Mouse (Mus musculus) kidney, embryonic 16.5 days (tissue): ENCODE data around the gene Slc39a10. TPM values are rescaled to one million over a fixed set of nuclear protein-coding genes. Genes with fewer than 3 reads are reported as not detected.

Experiments
- ATAC-seq: fragments of 200-750 bp; cut with Nextera tagmentation; 2 replicates; pipeline ENCODE4 v1.8.0; 2017; ENCODE audit warnings: moderate TSS enrichment; ENCODE audit not compliant: low FRiP score, low TSS enrichment
- H3K27ac ChIP-seq: fragments of 300-500 bp; sonication (generic); 2 replicates; pipeline ENCODE4 v1.5.1; 2014; ENCODE audit warnings: low read length
- H3K27me3 ChIP-seq: fragments of 300-500 bp; sonication (generic); 2 replicates; pipeline ENCODE4 v1.6.1; 2014; ENCODE audit warnings: low read length, control low read depth, mixed read lengths; ENCODE audit not compliant: insufficient read depth
- H3K36me3 ChIP-seq: fragments of 300-500 bp; sonication (generic); 2 replicates; pipeline ENCODE4 v1.6.1; 2014; ENCODE audit warnings: low read length, control low read depth, mixed read lengths; ENCODE audit not compliant: insufficient read depth
- H3K4me1 ChIP-seq: fragments of 300-500 bp; sonication (generic); 2 replicates; pipeline ENCODE4 v1.6.1; 2014; ENCODE audit warnings: low read length, control low read depth, mixed read lengths; ENCODE audit not compliant: insufficient read depth
- H3K4me2 ChIP-seq: fragments of 300-500 bp; sonication (generic); replicated peaks from 2 replicates; pipeline ENCODE4 v1.6.1; 2014; ENCODE audit warnings: low read depth, low read length
- H3K4me3 ChIP-seq: fragments of 300-500 bp; sonication (generic); 2 replicates; pipeline ENCODE4 v1.5.1; 2014; ENCODE audit warnings: mild to moderate bottlenecking, low read length
- H3K9ac ChIP-seq: fragments of 300-500 bp; sonication (generic); replicated peaks from 2 replicates; pipeline ENCODE4 v1.6.1; 2014; ENCODE audit warnings: low read length
- H3K9me3 ChIP-seq: fragments of 300-500 bp; sonication (generic); 2 replicates; pipeline ENCODE4 v1.6.1; 2016; ENCODE audit warnings: low read length, control low read depth
- WGBS: fragments of 180-500 bp; shearing (Covaris S2); extraction: QIAGEN DNeasy Blood & Tissue Kit; methylation state at CpG from one replicate; pipeline ENCODE4 v1.1.7; 2014; 5-methylcytosine and 5-hydroxymethylcytosine counted together
- polyA plus RNA-seq: library from polyadenylated mRNA; unstranded; fragments of >200 nt; fragmentation: Nextera tagmentation; extraction: Ambion mirVana; gene quantifications from 2 replicates; pipeline ENCODE4 v1.2.1, GENCODE M21; 2015

Gene Slc39a10
- polyA plus RNA-seq, 1 experiment from 2014 or later, result 39.6 TPM

DNA sequence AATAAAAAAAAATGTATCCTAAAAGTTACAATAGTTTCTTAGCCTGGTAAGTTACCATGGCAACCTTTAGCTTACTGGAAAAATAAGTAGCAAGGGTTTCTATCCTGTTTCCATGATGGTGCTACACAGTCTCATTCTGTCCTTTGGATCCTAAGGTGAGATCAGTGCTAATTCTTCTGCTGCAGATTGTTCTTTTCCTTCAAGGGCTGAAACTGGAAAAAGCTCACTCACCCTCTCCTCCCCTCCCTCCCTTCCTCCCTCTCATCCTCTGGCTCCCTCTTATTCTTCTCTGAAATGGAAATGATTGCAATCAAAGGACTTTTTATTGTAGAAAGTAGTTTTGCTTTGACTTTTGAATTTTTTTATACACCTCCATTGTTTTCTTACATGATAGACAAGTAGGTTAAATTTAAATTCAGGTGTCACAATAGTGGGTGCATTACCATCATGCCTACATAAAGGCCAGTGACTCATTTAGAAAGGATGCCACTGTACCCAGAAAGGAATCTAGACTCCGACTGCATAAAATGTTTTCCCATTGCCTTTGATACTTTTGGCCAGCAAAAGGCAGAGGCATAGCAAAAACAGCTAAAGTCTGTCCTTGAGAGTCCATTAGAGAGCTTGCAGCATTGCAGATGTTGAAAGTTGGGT, 20.0 kb upstream of the Slc39a10 start:
- WGBS, result 80% methylated on average over 1 of the region's 1 CpGs
- no peak overlapping the region for H3K27ac ChIP-seq
- no peak for ATAC-seq
- no peak overlapping the region for H3K4me3 ChIP-seq
- no peaks in the 10 kb centered on the region for H3K4me1 ChIP-seq
- no peaks in the 10 kb centered on the region for H3K36me3 ChIP-seq
- H3K9ac ChIP-seq, result no peak overlapping the region
- no peak overlapping the region for H3K4me2 ChIP-seq
- H3K9me3 ChIP-seq, result peaks cover 4% of the 10 kb centered on the region; the same call in 1 of the 2 replicates
- no peaks in the 10 kb centered on the region for H3K27me3 ChIP-seq

DNA sequence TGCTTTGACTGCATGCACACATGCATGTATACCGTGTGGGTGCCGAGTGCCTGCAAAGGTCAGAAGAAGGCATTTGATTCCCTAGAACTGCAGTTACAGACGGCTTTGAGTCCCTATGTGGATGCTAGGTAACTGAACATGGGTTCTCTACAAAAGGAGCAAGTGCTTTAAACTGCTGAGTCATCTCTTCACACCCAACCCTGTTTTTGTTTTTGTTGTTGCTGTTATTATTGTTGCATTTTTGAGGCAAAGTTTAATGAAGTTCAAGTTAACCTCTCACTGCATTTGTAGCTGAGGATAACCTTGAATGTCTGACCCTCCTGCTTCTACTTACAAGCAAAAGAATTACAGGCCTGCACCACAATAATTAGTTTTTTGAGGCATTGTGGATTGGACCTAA, 17.5 kb upstream of the Slc39a10 start:
- Histone ChIP-seq H3K27ac (no peak overlapping the region), H3K4me1 (no peaks in the 10 kb centered on the region), H3K27me3 (no peaks in the 10 kb centered on the region), H3K4me2 (no peak overlapping the region), H3K4me3 (no peak overlapping the region), H3K36me3 (no peaks in the 10 kb centered on the region), H3K9ac (no peak overlapping the region), H3K9me3 (peaks cover 4% of the 10 kb centered on the region; the same call in 1 of the 2 replicates)
- 86% methylated on average over 3 of the region's 3 CpGs for WGBS
- no peak for ATAC-seq

DNA sequence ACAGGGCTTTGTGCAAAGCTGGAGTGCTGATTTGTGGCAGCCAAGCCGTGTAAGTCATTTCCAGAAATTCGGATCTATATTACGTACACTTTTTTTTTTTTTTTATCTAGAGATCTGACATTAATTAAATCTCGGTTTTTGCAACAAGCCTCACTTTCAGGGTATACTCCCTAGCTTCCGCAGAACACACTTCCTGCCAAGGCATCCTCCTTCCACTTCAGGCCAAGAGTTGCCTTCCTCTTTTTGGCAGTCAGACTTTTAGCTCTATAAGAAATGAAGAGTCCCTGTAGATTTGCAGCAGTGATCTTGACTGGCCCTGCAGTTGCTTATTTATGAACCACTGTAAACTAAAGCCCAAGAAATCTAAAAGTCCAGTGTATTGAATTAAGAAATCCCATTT, 13.1 kb upstream of the Slc39a10 start:
- H3K9me3 ChIP-seq, result no peaks in the 10 kb centered on the region; the same call in 1 of the 2 replicates
- no peak for ATAC-seq
- H3K4me3 ChIP-seq, result no peak overlapping the region
- H3K27me3 ChIP-seq, result no peaks in the 10 kb centered on the region
- H3K27ac ChIP-seq, result no peak overlapping the region
- H3K4me1 ChIP-seq, result no peaks in the 10 kb centered on the region
- no peak overlapping the region for H3K9ac ChIP-seq
- H3K36me3 ChIP-seq, result no peaks in the 10 kb centered on the region
- no peak overlapping the region for H3K4me2 ChIP-seq
- WGBS, result 59% methylated on average over 5 of the region's 5 CpGs

DNA sequence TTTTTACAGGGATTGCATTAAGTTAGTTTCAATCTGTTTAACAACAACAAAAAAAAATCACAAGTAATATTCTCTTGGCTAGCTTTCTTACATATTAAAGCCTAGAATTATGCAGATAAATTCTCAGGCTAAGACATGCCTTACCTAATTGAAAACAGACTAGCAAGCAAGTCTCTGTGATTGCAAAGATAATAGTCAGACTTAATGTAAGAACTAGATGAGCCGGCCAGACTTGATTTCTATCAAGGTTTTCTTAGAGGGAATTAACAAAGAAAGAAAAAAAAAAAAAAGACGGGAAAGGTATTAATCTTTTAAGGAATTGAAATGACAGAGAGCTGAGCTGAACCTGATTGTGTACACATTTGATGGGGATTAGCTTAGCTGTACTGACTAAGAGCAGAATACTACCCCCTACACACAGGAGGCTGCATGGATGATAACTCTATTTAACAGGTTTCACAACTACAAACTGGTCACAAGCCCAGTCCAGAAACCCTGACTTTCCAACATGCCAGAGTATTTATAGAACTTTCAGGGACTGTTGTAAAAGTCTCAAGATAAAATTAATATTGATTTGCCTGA, 9.5 kb upstream of the Slc39a10 start:
- WGBS, result 68% methylated on average over 2 of the region's 2 CpGs
- Histone ChIP-seq H3K9me3 (no peaks in the 10 kb centered on the region; the same call in 1 of the 2 replicates), H3K9ac (no peak overlapping the region), H3K4me1 (no peaks in the 10 kb centered on the region), H3K4me2 (no peak overlapping the region), H3K4me3 (no peak overlapping the region), H3K36me3 (no peaks in the 10 kb centered on the region), H3K27ac (no peak overlapping the region), H3K27me3 (no peaks in the 10 kb centered on the region)
- no peak for ATAC-seq

DNA sequence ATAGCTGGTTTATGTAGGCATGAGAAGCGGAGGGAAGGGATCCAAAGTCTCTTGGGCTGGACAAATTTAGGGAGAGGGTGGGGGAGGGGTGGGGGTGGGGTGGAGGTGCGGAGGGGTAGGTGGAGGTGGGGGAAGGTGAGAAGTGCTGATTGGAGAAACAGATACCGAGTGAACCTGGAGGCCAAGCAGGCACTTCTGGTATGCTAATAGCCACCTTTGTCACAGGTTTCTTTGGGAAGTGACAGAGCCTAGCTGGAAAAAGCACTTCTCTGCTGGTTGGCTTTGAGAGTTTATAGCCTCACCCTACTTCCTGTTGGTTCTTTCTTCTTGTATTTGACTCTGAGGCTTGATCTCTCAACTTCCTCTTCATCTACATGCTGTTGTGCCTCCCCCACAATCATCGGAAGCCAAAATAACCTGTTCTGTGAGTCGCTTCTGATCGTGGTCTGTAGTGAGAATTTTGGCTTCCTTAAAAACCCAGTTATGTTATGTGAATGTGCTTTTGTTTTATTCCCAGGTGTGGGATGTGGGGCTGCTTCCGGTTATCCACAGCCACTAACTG, 1.7 kb upstream of the Slc39a10 start:
- Histone ChIP-seq H3K4me3 (no peak overlapping the region), H3K27ac (no peak overlapping the region), H3K4me2 (no peak overlapping the region; the same call in 1 of the 2 replicates), H3K9ac (no peak overlapping the region), H3K27me3 (no peaks in the 10 kb centered on the region), H3K4me1 (peaks cover 7% of the 10 kb centered on the region; the same call in 1 of the 2 replicates), H3K36me3 (no peaks in the 10 kb centered on the region), H3K9me3 (no peaks in the 10 kb centered on the region)
- WGBS, result 15% methylated on average over 7 of the region's 7 CpGs
- 0 out of 2 replicates have a peak, but pooled peaks have one; percentile 23 for ATAC-seq

DNA sequence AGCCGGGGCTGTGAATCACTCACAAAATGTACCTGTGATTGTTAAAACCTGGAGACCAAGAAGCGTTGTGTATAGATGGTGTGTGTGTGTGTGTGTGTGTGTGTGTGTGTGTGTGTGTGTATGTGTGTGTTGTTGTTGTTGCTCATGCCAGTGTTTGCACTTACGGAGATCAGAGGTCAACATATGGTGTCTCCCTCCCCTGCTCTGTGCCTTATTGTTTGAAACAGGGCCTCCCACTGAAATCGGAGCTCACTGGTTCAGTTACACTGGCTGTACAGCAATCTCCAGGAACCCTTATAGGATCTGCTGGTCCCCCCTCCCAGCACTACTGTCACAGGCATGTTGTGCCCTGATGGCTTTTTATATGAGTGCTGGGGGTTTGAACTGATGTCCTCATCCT, 3.9 kb downstream of the Slc39a10 start:
- WGBS, result 22% methylated on average over 4 of the region's 4 CpGs
- Histone ChIP-seq H3K27me3 (no peaks in the 10 kb centered on the region), H3K36me3 (no peaks in the 10 kb centered on the region), H3K4me1 (0 out of 2 replicates have a peak, but pooled peaks cover 3% of the 10 kb centered on the region), H3K9ac (no peak overlapping the region), H3K4me2 (no peak overlapping the region), H3K4me3 (no peak overlapping the region), H3K27ac (no peak overlapping the region), H3K9me3 (no peaks in the 10 kb centered on the region)
- no peak for ATAC-seq

DNA sequence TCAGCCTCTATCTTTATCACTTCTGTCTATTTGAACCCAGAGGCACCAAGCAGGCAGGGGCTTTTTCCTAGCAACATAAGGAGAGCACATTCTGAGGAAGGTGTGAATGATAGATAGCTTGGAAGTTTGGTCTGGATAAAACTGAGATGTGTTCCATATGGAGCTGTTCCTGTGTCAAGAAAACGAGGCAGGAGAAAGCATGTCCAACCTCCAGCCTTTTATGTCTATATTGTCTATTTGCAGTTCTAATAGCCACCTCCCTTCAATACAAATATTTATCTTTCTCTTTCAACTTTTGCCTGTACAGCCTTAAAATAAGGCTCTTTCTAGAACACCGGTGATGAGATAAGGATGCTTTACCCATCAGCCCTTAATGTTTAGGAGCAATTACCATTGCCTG, 4.3 kb downstream of the Slc39a10 start:
- WGBS, result 15% methylated on average over 2 of the region's 2 CpGs
- Histone ChIP-seq H3K4me2 (no peak overlapping the region), H3K36me3 (no peaks in the 10 kb centered on the region), H3K4me1 (0 out of 2 replicates have a peak, but pooled peaks cover 3% of the 10 kb centered on the region), H3K9me3 (no peaks in the 10 kb centered on the region), H3K27ac (no peak overlapping the region), H3K9ac (no peak overlapping the region), H3K4me3 (no peak overlapping the region), H3K27me3 (no peaks in the 10 kb centered on the region)
- ATAC-seq, result no peak

DNA sequence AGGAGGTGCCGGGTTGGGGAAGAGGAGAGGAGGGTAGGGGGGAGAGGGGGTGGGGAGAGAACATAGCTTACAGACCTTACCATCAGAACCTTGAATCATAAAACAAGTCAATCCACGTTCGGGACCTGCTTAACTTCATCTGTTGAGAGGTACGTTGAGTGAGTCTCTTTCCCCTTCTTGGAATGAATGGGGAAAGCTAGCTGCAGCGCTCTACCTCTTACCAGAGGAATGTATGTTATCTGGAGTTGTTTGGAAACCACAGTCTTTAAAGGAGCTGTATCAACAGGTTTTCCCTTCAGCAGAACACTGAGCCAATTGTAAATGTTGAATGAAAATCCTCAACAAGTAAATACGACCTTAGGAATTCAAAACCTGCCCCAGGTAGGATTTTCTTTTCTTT, 4.7 kb downstream of the Slc39a10 start:
- Histone ChIP-seq H3K4me2 (no peak overlapping the region), H3K27me3 (no peaks in the 10 kb centered on the region), H3K9me3 (no peaks in the 10 kb centered on the region), H3K4me3 (no peak overlapping the region), H3K36me3 (no peaks in the 10 kb centered on the region), H3K4me1 (0 out of 2 replicates have a peak, but pooled peaks cover 3% of the 10 kb centered on the region), H3K27ac (no peak overlapping the region), H3K9ac (no peak overlapping the region)
- no peak for ATAC-seq
- 26% methylated on average over 6 of the region's 6 CpGs for WGBS

DNA sequence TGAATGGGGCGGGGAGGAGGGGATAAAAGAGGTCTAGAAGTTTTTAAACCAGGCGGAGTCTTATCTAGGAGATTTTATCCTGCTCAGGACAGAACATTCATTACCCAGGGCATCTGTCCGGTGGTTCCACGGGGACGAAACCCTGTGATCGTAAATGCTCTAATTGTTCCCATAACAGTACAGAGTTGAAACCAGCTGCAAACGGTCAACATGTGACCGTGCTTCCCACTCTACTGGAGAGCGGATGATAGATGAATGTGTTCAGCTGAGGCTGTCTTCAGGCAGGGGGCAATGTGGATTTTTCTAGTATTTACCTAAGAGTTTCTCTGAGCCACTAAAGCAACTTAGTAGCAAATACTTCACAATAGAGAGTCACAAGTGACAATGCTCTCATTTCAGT, 6.6 kb downstream of the Slc39a10 start:
- 0 out of 2 replicates have a peak, but pooled peaks cover 3% of the 10 kb centered on the region for H3K4me1 ChIP-seq
- H3K4me2 ChIP-seq, result no peak overlapping the region
- H3K36me3 ChIP-seq, result no peaks in the 10 kb centered on the region
- H3K27ac ChIP-seq, result no peak overlapping the region
- ATAC-seq, result 0 out of 2 replicates have a peak, but pooled peaks have one; percentile 51
- no peak overlapping the region for H3K4me3 ChIP-seq
- WGBS, result 24% methylated on average over 9 of the region's 9 CpGs
- no peak overlapping the region for H3K9ac ChIP-seq
- no peaks in the 10 kb centered on the region for H3K27me3 ChIP-seq
- no peaks in the 10 kb centered on the region for H3K9me3 ChIP-seq

DNA sequence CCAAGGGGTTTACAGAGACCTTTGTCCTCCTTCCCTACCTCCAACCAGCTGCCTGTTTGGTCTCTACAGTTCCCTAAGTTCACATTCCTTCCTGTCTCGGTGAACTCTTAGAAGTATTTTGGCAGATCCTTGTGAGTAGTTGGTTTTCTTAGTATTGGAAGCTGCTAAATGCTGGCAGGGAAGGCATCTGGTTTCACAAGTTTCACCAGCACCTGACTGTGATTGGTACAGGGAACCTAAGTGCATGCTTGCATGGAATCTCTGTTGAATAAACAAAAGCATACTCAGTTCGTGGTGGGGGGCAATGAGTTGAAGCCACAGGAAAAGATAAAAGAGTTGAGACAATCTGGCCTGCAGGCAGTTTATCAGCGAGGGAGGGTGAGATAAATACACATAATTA, 7.4 kb downstream of the Slc39a10 start:
- H3K4me2 ChIP-seq, result no peak overlapping the region
- no peak overlapping the region for H3K4me3 ChIP-seq
- H3K36me3 ChIP-seq, result no peaks in the 10 kb centered on the region
- 5% methylated on average over 3 of the region's 3 CpGs for WGBS
- no peaks in the 10 kb centered on the region for H3K9me3 ChIP-seq
- no peak overlapping the region for H3K27ac ChIP-seq
- ATAC-seq, result no peak
- no peak overlapping the region for H3K9ac ChIP-seq
- H3K4me1 ChIP-seq, result 0 out of 2 replicates have a peak, but pooled peaks cover 3% of the 10 kb centered on the region
- no peaks in the 10 kb centered on the region for H3K27me3 ChIP-seq
